Mouse (Mus musculus) MEL (cell line): ENCODE results near the gene Crkl. TPM values are rescaled to one million over a fixed set of nuclear protein-coding genes. Genes with fewer than 3 reads are reported as not detected.

Source experiments
- DNase-seq: peaks from one replicate; pipeline ENCODE4 v3.0.0; 2011; ENCODE audit warnings: low read depth, low spot score
- H3K27ac ChIP-seq: 2 replicates; pipeline ENCODE4 v1.5.1; 2012; ENCODE audit warnings: low read depth, mild to moderate bottlenecking, control low read depth, low read length, moderate library complexity; ENCODE audit not compliant: control insufficient read depth
- H3K27me3 ChIP-seq, 2 experiments: fragments of 150-350 bp in 1 of 2; sonication (generic) in 1 of 2; 2 replicates each; pipeline ENCODE4 v1.6.1; 2012; ENCODE audit warnings: low read length in 2 of 2, mild to moderate bottlenecking in 2 of 2, improper control_type of control experiment in 1 of 2, moderate library complexity in 1 of 2; ENCODE audit not compliant: insufficient read depth in 2 of 2, control insufficient read depth in 1 of 2
- H3K36me3 ChIP-seq, 2 experiments: 2 replicates each; pipeline ENCODE4 v1.6.1; 2012 to 2014; ENCODE audit warnings: low read length in 2 of 2, improper control_type of control experiment in 1 of 2, inconsistent platforms in 1 of 2, mild to moderate bottlenecking in 1 of 2; ENCODE audit not compliant: insufficient read depth in 2 of 2, control insufficient read depth in 1 of 2
- H3K4me1 ChIP-seq, 2 experiments: fragments of 150-350 bp in 1 of 2; sonication (generic) in 1 of 2; 2 replicates each; pipeline ENCODE4 v1.6.1; 2012; ENCODE audit warnings: low read length in 2 of 2, improper control_type of control experiment in 1 of 2, mild to moderate bottlenecking in 1 of 2; ENCODE audit not compliant: insufficient read depth in 2 of 2, control insufficient read depth in 1 of 2
- H3K4me3 ChIP-seq, 2 experiments: fragments of 150-350 bp in 1 of 2; sonication (generic) in 1 of 2; 2 replicates each; pipeline ENCODE4 v1.5.1; 2012; ENCODE audit warnings: low read depth in 2 of 2, low read length in 2 of 2, mild to moderate bottlenecking in 2 of 2, moderate library complexity in 2 of 2, control low read depth in 1 of 2, improper control_type of control experiment in 1 of 2; ENCODE audit not compliant: control insufficient read depth in 1 of 2, insufficient read depth in 1 of 2
- H3K79me2 ChIP-seq: 2 replicates; pipeline ENCODE4 v1.6.1; 2012; ENCODE audit warnings: mild to moderate bottlenecking, low read length, moderate library complexity; ENCODE audit not compliant: control insufficient read depth, poor library complexity, insufficient read depth
- H3K9ac ChIP-seq: 2 replicates; pipeline ENCODE4 v1.6.1; 2012; ENCODE audit warnings: low read depth, mild to moderate bottlenecking, control low read depth, low read length, moderate library complexity; ENCODE audit not compliant: control insufficient read depth, poor library complexity, severe bottlenecking
- H3K9me3 ChIP-seq: fragments of 150-350 bp; sonication (generic); replicated peaks from 2 replicates; pipeline ENCODE4 v1.6.1; 2012; ENCODE audit warnings: mild to moderate bottlenecking, low read length, improper control_type of control experiment, moderate library complexity; ENCODE audit not compliant: insufficient read depth
- BHLHE40 ChIP-seq: IDR thresholded peaks from 2 replicates; pipeline ENCODE4 v1.6.1; 2012; ENCODE audit warnings: low read depth, mild to moderate bottlenecking, inconsistent platforms, low read length, improper control_type of control experiment, borderline replicate concordance
- CHD1 ChIP-seq: IDR thresholded peaks from 2 replicates; pipeline ENCODE4 v1.6.1; 2012; ENCODE audit warnings: low read depth, mild to moderate bottlenecking, inconsistent platforms, low read length, improper control_type of control experiment
- CHD2 ChIP-seq: IDR thresholded peaks from 2 replicates; pipeline ENCODE4 v1.6.1; 2011; ENCODE audit warnings: low read length, improper control_type of control experiment
- CTCF ChIP-seq, 3 experiments: IDR thresholded peaks in 2 of 3; conservative IDR thresholded peaks in 1 of 3; 2 replicates each; pipeline ENCODE4 v1.5.1; 2011 to 2012; ENCODE audit warnings: low read length in 3 of 3, low read depth in 2 of 3, mild to moderate bottlenecking in 2 of 3, improper control_type of control experiment in 1 of 3, inconsistent platforms in 1 of 3, mixed read lengths in 1 of 3, moderate library complexity in 1 of 3; ENCODE audit not compliant: control insufficient read depth in 1 of 3, insufficient read depth in 1 of 3, poor library complexity in 1 of 3, severe bottlenecking in 1 of 3
- E2F4 ChIP-seq: IDR thresholded peaks from 2 replicates; pipeline ENCODE4 v1.6.1; 2011; ENCODE audit warnings: low read depth, low read length, improper control_type of control experiment, borderline replicate concordance
- ELF1 ChIP-seq: IDR thresholded peaks from 2 replicates; pipeline ENCODE4 v1.6.1; 2014; ENCODE audit warnings: low read depth, mild to moderate bottlenecking, inconsistent platforms, low read length, improper control_type of control experiment, moderate library complexity
- GATA1 ChIP-seq: IDR thresholded peaks from 2 replicates; pipeline ENCODE4 v1.6.1; 2011; ENCODE audit warnings: low read depth, low read length, improper control_type of control experiment
- HCFC1 ChIP-seq: IDR thresholded peaks from 2 replicates; pipeline ENCODE4 v1.6.1; 2012; ENCODE audit warnings: low read depth, mild to moderate bottlenecking, inconsistent platforms, low read length, improper control_type of control experiment, moderate library complexity
- JUND ChIP-seq: IDR thresholded peaks from 2 replicates; pipeline ENCODE4 v1.6.1; 2011; ENCODE audit warnings: low read depth, mild to moderate bottlenecking, improper control_type of control experiment, low read length
- KAT2A ChIP-seq: conservative IDR thresholded peaks from 2 replicates; pipeline ENCODE4 v1.6.1; 2012; ENCODE audit warnings: low read depth, low read length, improper control_type of control experiment, inconsistent platforms
- MEF2A ChIP-seq: IDR thresholded peaks from 2 replicates; pipeline ENCODE4 v1.6.1; 2014; ENCODE audit warnings: low read depth, mild to moderate bottlenecking, inconsistent platforms, low read length, improper control_type of control experiment; ENCODE audit not compliant: poor library complexity, insufficient replicate concordance, severe bottlenecking; ENCODE audit errors: extremely low read depth
- MYC ChIP-seq: IDR thresholded peaks from 2 replicates; pipeline ENCODE4 v1.6.1; 2011; ENCODE audit warnings: low read depth, mild to moderate bottlenecking, low read length, improper control_type of control experiment, moderate library complexity
- NRF1 ChIP-seq: IDR thresholded peaks from 2 replicates; pipeline ENCODE4 v1.6.1; 2014; ENCODE audit warnings: low read depth, mild to moderate bottlenecking, inconsistent platforms, low read length, improper control_type of control experiment, moderate library complexity; ENCODE audit not compliant: poor library complexity, insufficient read depth, severe bottlenecking
- POLR2A ChIP-seq, 2 experiments: IDR thresholded peaks; 2 replicates each; pipeline ENCODE4 v1.6.1; 2011 to 2012; ENCODE audit warnings: low read length in 2 of 2, mild to moderate bottlenecking in 2 of 2, control low read depth in 1 of 2, improper control_type of control experiment in 1 of 2, low read depth in 1 of 2, moderate library complexity in 1 of 2; ENCODE audit not compliant: control insufficient read depth in 1 of 2, insufficient read depth in 1 of 2, poor library complexity in 1 of 2
- POLR2AphosphoS5 ChIP-seq: IDR thresholded peaks from 2 replicates; pipeline ENCODE4 v1.6.1; 2012; ENCODE audit warnings: low read depth, borderline replicate concordance, mild to moderate bottlenecking, inconsistent platforms, low read length, moderate library complexity, mixed read lengths
- TBP ChIP-seq: IDR thresholded peaks from 2 replicates; pipeline ENCODE4 v1.8.0; 2011; ENCODE audit warnings: low read depth, low read length, improper control_type of control experiment
- UBTF ChIP-seq: IDR thresholded peaks from 2 replicates; pipeline ENCODE4 v1.6.1; 2012; ENCODE audit warnings: low read depth, mild to moderate bottlenecking, inconsistent platforms, low read length, improper control_type of control experiment, moderate library complexity, borderline replicate concordance; ENCODE audit not compliant: insufficient read depth
- USF1 ChIP-seq: IDR thresholded peaks from 2 replicates; pipeline ENCODE4 v1.6.1; 2014; ENCODE audit warnings: low read depth, mild to moderate bottlenecking, inconsistent platforms, low read length, improper control_type of control experiment, moderate library complexity
- USF2 ChIP-seq, 2 experiments: IDR thresholded peaks; 2 replicates each; pipeline ENCODE4 v1.6.1; 2011 to 2012; ENCODE audit warnings: improper control_type of control experiment in 2 of 2, low read length in 2 of 2, borderline replicate concordance in 1 of 2, inconsistent platforms in 1 of 2, low read depth in 1 of 2, mild to moderate bottlenecking in 1 of 2; ENCODE audit not compliant: insufficient read depth in 1 of 2
- ZC3H11A ChIP-seq: IDR thresholded peaks from 2 replicates; pipeline ENCODE4 v1.6.1; 2012; ENCODE audit warnings: low read depth, mild to moderate bottlenecking, inconsistent platforms, low read length, improper control_type of control experiment
- ZKSCAN1 ChIP-seq: IDR thresholded peaks from 2 replicates; pipeline ENCODE4 v1.6.1; 2012; ENCODE audit warnings: low read depth, mild to moderate bottlenecking, inconsistent platforms, low read length, improper control_type of control experiment, moderate library complexity
- ZMIZ1 ChIP-seq: IDR thresholded peaks from 2 replicates; pipeline ENCODE4 v1.6.1; 2012; ENCODE audit warnings: low read depth, mild to moderate bottlenecking, inconsistent platforms, low read length, improper control_type of control experiment, moderate library complexity
- ZNF384 ChIP-seq: IDR thresholded peaks from 2 replicates; pipeline ENCODE4 v1.6.1; 2012; ENCODE audit warnings: low read depth, mild to moderate bottlenecking, inconsistent platforms, low read length, improper control_type of control experiment
- polyA plus RNA-seq, 2 experiments: library from polyadenylated mRNA; stranded (reverse) in 1 of 2; unstranded in 1 of 2; fragments of >175 nt in 1 of 2; fragments of >200 nt in 1 of 2; gene quantifications; 2 replicates each; pipeline versions ENCODE4 v1.2.1 to v1.2.4; 2012; ENCODE audit warnings: low replicate concordance in 2 of 2, low read depth in 1 of 2; ENCODE audit not compliant: insufficient read length in 2 of 2, insufficient read depth in 1 of 2, missing spikeins in 1 of 2
- total RNA-seq: library from RNA; depleted of rRNA; stranded (reverse); fragments of 300-350 nt; gene quantifications from 2 replicates; pipeline ENCODE4 v1.2.3, GENCODE M21; 2012

Gene Crkl
- total and polyA plus RNA-seq, 3 experiments, result 14.9 to 146 (median 34.6) TPM

- peaks cover 0 to 3% of the 10 kb centered on the region in 2 experiments; a peak in 1 of 4 replicates for H3K36me3 ChIP-seq
- DNase-seq, result peak; percentile 69
- H3K9me3 ChIP-seq, result no peaks in the 10 kb centered on the region
- H3K79me2 ChIP-seq, result no peaks in the 10 kb centered on the region
- H3K27ac ChIP-seq, result no peak overlapping the region
- no peak overlapping the region for H3K4me3 ChIP-seq
- peaks cover 5 to 12% of the 10 kb centered on the region in 2 experiments for H3K4me1 ChIP-seq
- H3K27me3 ChIP-seq, result no peaks in the 10 kb centered on the region
- no peak for TF ChIP-seq BHLHE40
- TF ChIP-seq TBP, result no peak
- TF ChIP-seq NRF1, result no peak
- TF ChIP-seq USF2 (IDR thresholded peaks at IDR 0.05; ENCODE audit: borderline replicate concordance in 1 of 2, insufficient read depth in 1 of 2, low read depth in 1 of 2, low read length in 2 of 2), result no peak
- no peak for TF ChIP-seq ZKSCAN1
- TF ChIP-seq HCFC1, result no peak
- no peak for TF ChIP-seq CHD2
- TF ChIP-seq UBTF, result no peak
- TF ChIP-seq CHD1, result no peak
- TF ChIP-seq JUND, result no peak
- no peak for TF ChIP-seq E2F4
- TF ChIP-seq MYC, result no peak
- TF ChIP-seq ZMIZ1, result no peak
- TF ChIP-seq, all 39 proteins: peak for 0
- H3K9ac ChIP-seq, result no peak overlapping the region
Observed at GRCm38 (mm10) chr16:17491896-17492561, 40.2 kb downstream of the Crkl start.

- peak; percentile 51 for DNase-seq
- H3K9me3 ChIP-seq, result no peaks in the 10 kb centered on the region
- H3K27me3 ChIP-seq, result peaks cover 2% of the 10 kb centered on the region in 2 experiments; a peak in 3 of 4 replicates
Observed at GRCm38 (mm10) chr16:17496499-17497305, 44.9 kb downstream of the Crkl start.

More at GRCm38 (mm10) chr16:17496499-17497305, 44.9 kb downstream of the Crkl start:
- Histone ChIP-seq H3K79me2 (no peaks in the 10 kb centered on the region), H3K27ac (no peak overlapping the region), H3K9ac (no peak overlapping the region), H3K36me3 (no peaks in the 10 kb centered on the region), H3K4me3 (no peak overlapping the region), H3K4me1 (peaks cover 5 to 7% of the 10 kb centered on the region in 2 experiments; a peak in 3 of 4 replicates)
- TF ChIP-seq ZC3H11A (no peak), GATA1 (no peak), USF2 (IDR thresholded peaks at IDR 0.05; ENCODE audit: borderline replicate concordance in 1 of 2, insufficient read depth in 1 of 2, low read depth in 1 of 2, low read length in 2 of 2) (no peak), MEF2A (no peak), CTCF (IDR thresholded peaks at IDR 0.05 in 2 of 3, conservative IDR thresholded peaks at IDR 0.05 in 1 of 3; ENCODE audit: control insufficient read depth in 1 of 3, insufficient read depth in 1 of 3, low read depth in 2 of 3, low read length in 3 of 3, poor library complexity in 1 of 3, severe bottlenecking in 1 of 3) (no peak), MYC (no peak), KAT2A (no peak), USF1 (no peak), ZMIZ1 (no peak), ELF1 (no peak), POLR2AphosphoS5 (no peak), POLR2A (IDR thresholded peaks at IDR 0.05; ENCODE audit: control insufficient read depth in 1 of 2, insufficient read depth in 1 of 2, low read depth in 1 of 2, low read length in 2 of 2, poor library complexity in 1 of 2) (no peak), CHD1 (no peak), ZNF384 (no peak)
